Mouse (Mus musculus): ENCODE results near the gene Atp6v0c. TPM values are rescaled to one million over a fixed set of nuclear protein-coding genes. Genes with fewer than 3 reads are reported as not detected.

Atp6v0c gene
- polyA plus RNA-seq, 1 experiment, result 948 TPM

- peaks cover 43% of the 10 kb centered on the region for H3K4me1 ChIP-seq (ENCODE audit: control insufficient read depth, insufficient read depth, insufficient read length, low read length)
- H3K27me3 ChIP-seq (ENCODE audit: control insufficient read depth, insufficient read depth, low read length), result peaks cover 23% of the 10 kb centered on the region
- no peak for TF ChIP-seq POLR2A (IDR thresholded peaks at IDR 0.05; ENCODE audit: low read depth, low read length)
- no peak for TF ChIP-seq CTCF (IDR thresholded peaks at IDR 0.05; ENCODE audit: extremely low read depth, insufficient read length, insufficient replicate concordance, low read depth, low read length)
- no peak within 1 kb of the TSS for H3K27ac ChIP-seq (ENCODE audit: insufficient read depth, low read depth, low read length)
- no peaks in the 10 kb centered on the region for H3K36me3 ChIP-seq (ENCODE audit: control insufficient read depth, insufficient read depth, low read length)
- H3K4me3 ChIP-seq (ENCODE audit: low read depth, low read length), result peak within 1 kb of the TSS; percentile 51
- 8% methylated on average over 42 of the region's 43 CpGs for WGBS
Observed at GRCm38 (mm10) chr17:24209043-24209915, 39.8 kb upstream of the Atp6v0c start, which contains the start of gene Ntn3. Gene Ntn3 (minus strand): TSS chr17:24209531.

GRCm38 (mm10) chr17:24208641-24209042 lies 39.1 kb upstream of the Atp6v0c start:
- Histone ChIP-seq H3K27ac (ENCODE audit: insufficient read depth, low read depth, low read length) (no peak overlapping the region), H3K27me3 (ENCODE audit: control insufficient read depth, insufficient read depth, low read length) (peaks cover 23% of the 10 kb centered on the region), H3K4me1 (ENCODE audit: control insufficient read depth, insufficient read depth, insufficient read length, low read length) (peaks cover 43% of the 10 kb centered on the region), H3K4me3 (ENCODE audit: low read depth, low read length) (peak overlapping the region; percentile 51), H3K36me3 (ENCODE audit: control insufficient read depth, insufficient read depth, low read length) (no peaks in the 10 kb centered on the region)
- TF ChIP-seq CTCF (IDR thresholded peaks at IDR 0.05; ENCODE audit: extremely low read depth, insufficient read length, insufficient replicate concordance, low read depth, low read length) (no peak), POLR2A (IDR thresholded peaks at IDR 0.05; ENCODE audit: low read depth, low read length) (no peak)
- 20% methylated on average over 29 of the region's 29 CpGs for WGBS

- Histone ChIP-seq H3K4me1 (ENCODE audit: control insufficient read depth, insufficient read depth, insufficient read length, low read length) (peaks cover 43% of the 10 kb centered on the region), H3K36me3 (ENCODE audit: control insufficient read depth, insufficient read depth, low read length) (no peaks in the 10 kb centered on the region), H3K4me3 (ENCODE audit: low read depth, low read length) (peak overlapping the region; percentile 51; the same call in 1 of the 2 replicates), H3K27ac (ENCODE audit: insufficient read depth, low read depth, low read length) (no peak overlapping the region), H3K27me3 (ENCODE audit: control insufficient read depth, insufficient read depth, low read length) (peaks cover 23% of the 10 kb centered on the region)
- WGBS, result 90% methylated on average over 34 of the region's 34 CpGs
- TF ChIP-seq POLR2A (IDR thresholded peaks at IDR 0.05; ENCODE audit: low read depth, low read length) (no peak), CTCF (IDR thresholded peaks at IDR 0.05; ENCODE audit: extremely low read depth, insufficient read length, insufficient replicate concordance, low read depth, low read length) (no peak)
Observed at GRCm38 (mm10) chr17:24207768-24208640, 38.5 kb upstream of the Atp6v0c start.

- Histone ChIP-seq H3K36me3 (ENCODE audit: control insufficient read depth, insufficient read depth, low read length) (no peaks in the 10 kb centered on the region), H3K27ac (ENCODE audit: insufficient read depth, low read depth, low read length) (no peak overlapping the region), H3K4me3 (ENCODE audit: low read depth, low read length) (peak overlapping the region; percentile 59), H3K27me3 (ENCODE audit: control insufficient read depth, insufficient read depth, low read length) (peaks cover 23% of the 10 kb centered on the region), H3K4me1 (ENCODE audit: control insufficient read depth, insufficient read depth, insufficient read length, low read length) (peaks cover 45% of the 10 kb centered on the region)
- no peak for TF ChIP-seq POLR2A (IDR thresholded peaks at IDR 0.05; ENCODE audit: low read depth, low read length)
- no peak for TF ChIP-seq CTCF (IDR thresholded peaks at IDR 0.05; ENCODE audit: extremely low read depth, insufficient read length, insufficient replicate concordance, low read depth, low read length)
- 8% methylated on average over 62 of the region's 62 CpGs for WGBS
Observed at GRCm38 (mm10) chr17:24206451-24207351, 37.2 kb upstream of the Atp6v0c start.

GRCm38 (mm10) chr17:24205908-24206361 lies 36.4 kb upstream of the Atp6v0c start:
- Histone ChIP-seq H3K27ac (ENCODE audit: insufficient read depth, low read depth, low read length) (no peak overlapping the region), H3K4me1 (ENCODE audit: control insufficient read depth, insufficient read depth, insufficient read length, low read length) (peaks cover 46% of the 10 kb centered on the region), H3K4me3 (ENCODE audit: low read depth, low read length) (peak overlapping the region; percentile 76), H3K27me3 (ENCODE audit: control insufficient read depth, insufficient read depth, low read length) (peaks cover 23% of the 10 kb centered on the region), H3K36me3 (ENCODE audit: control insufficient read depth, insufficient read depth, low read length) (no peaks in the 10 kb centered on the region)
- TF ChIP-seq CTCF (IDR thresholded peaks at IDR 0.05; ENCODE audit: extremely low read depth, insufficient read length, insufficient replicate concordance, low read depth, low read length) (no peak), POLR2A (IDR thresholded peaks at IDR 0.05; ENCODE audit: low read depth, low read length) (no peak)
- 5% methylated on average over 15 of the region's 15 CpGs for whole genome bisulfite sequencing

- Histone ChIP-seq H3K36me3 (ENCODE audit: control insufficient read depth, insufficient read depth, low read length) (no peaks in the 10 kb centered on the region), H3K4me1 (ENCODE audit: control insufficient read depth, insufficient read depth, insufficient read length, low read length) (peaks cover 49% of the 10 kb centered on the region), H3K4me3 (ENCODE audit: low read depth, low read length) (peak within 1 kb of the TSS; percentile 76), H3K27me3 (ENCODE audit: control insufficient read depth, insufficient read depth, low read length) (peaks cover 23% of the 10 kb centered on the region), H3K27ac (ENCODE audit: insufficient read depth, low read depth, low read length) (peak within 1 kb of the TSS; percentile 94)
- WGBS, result 1% methylated on average over 65 of the region's 65 CpGs
- TF ChIP-seq CTCF (IDR thresholded peaks at IDR 0.05; ENCODE audit: extremely low read depth, insufficient read length, insufficient replicate concordance, low read depth, low read length) (no peak), POLR2A (IDR thresholded peaks at IDR 0.05; ENCODE audit: low read depth, low read length) (peak; percentile 15; the same call in 1 of the 2 replicates)
Observed at GRCm38 (mm10) chr17:24205284-24205888, 35.9 kb upstream of the Atp6v0c start, which contains the start of gene Tbc1d24. Gene Tbc1d24 (minus strand): TSS chr17:24205562.
